Mouse (Mus musculus) heart, embryonic 12.5 days (tissue): ENCODE measurements around the gene Gm20388. TPM values are rescaled to one million over a fixed set of nuclear protein-coding genes. Genes with fewer than 3 reads are reported as not detected.
"Not testable (repeated sequence)": the region's sequence is repeated elsewhere in the genome, so short reads cannot be mapped to it uniquely, and the experiment has no call there.

ENCODE experiments used
- ATAC-seq: fragments of 200-750 bp; cut with Nextera tagmentation; 2 replicates; pipeline ENCODE4 v1.8.0; 2017; ENCODE audit warnings: moderate TSS enrichment, moderate library complexity; ENCODE audit not compliant: insufficient number of reproducible peaks, low FRiP score
- H3K27ac ChIP-seq: fragments of 300-500 bp; sonication (generic); 2 replicates; pipeline ENCODE4 v1.5.1; 2016; ENCODE audit warnings: mild to moderate bottlenecking, moderate library complexity; ENCODE audit not compliant: poor library complexity, severe bottlenecking
- H3K27me3 ChIP-seq: fragments of 300-500 bp; sonication (generic); replicated peaks from 2 replicates; pipeline ENCODE4 v1.6.1; 2016; ENCODE audit warnings: mild to moderate bottlenecking, moderate library complexity
- H3K36me3 ChIP-seq: fragments of 300-500 bp; sonication (generic); 2 replicates; pipeline ENCODE4 v1.6.1; 2016; ENCODE audit warnings: mild to moderate bottlenecking, moderate library complexity
- H3K4me1 ChIP-seq: fragments of 300-500 bp; sonication (generic); replicated peaks from 2 replicates; pipeline ENCODE4 v1.6.1; 2016; ENCODE audit warnings: mild to moderate bottlenecking
- H3K4me2 ChIP-seq: fragments of 300-500 bp; sonication (generic); 2 replicates; pipeline ENCODE4 v1.6.1; 2016; ENCODE audit warnings: mild to moderate bottlenecking, moderate library complexity
- H3K4me3 ChIP-seq: fragments of 300-500 bp; sonication (generic); 2 replicates; pipeline ENCODE4 v1.5.1; 2016; ENCODE audit warnings: mild to moderate bottlenecking
- H3K9ac ChIP-seq: fragments of 300-500 bp; sonication (generic); 2 replicates; pipeline ENCODE4 v1.6.1; 2016; ENCODE audit warnings: mild to moderate bottlenecking, moderate library complexity
- H3K9me3 ChIP-seq: fragments of 300-500 bp; sonication (generic); replicated peaks from 2 replicates; pipeline ENCODE4 v1.6.1; 2016; ENCODE audit warnings: mild to moderate bottlenecking, moderate library complexity
- WGBS: fragments of 180-500 bp; shearing (Covaris S2); methylation state at CpG from one replicate; pipeline ENCODE4 v1.1.7; 2016; 5-methylcytosine and 5-hydroxymethylcytosine counted together
- polyA plus RNA-seq: library from polyadenylated mRNA; unstranded; fragments of >200 nt; fragmentation: Nextera tagmentation; extraction: Ambion mirVana; gene quantifications from 2 replicates; pipeline ENCODE4 v1.2.1, GENCODE M21; 2016

The Gm20388 gene
- polyA plus RNA-seq, 1 experiment from 2014 or later = not detected

- no peak for ATAC-seq
- no peaks in the 10 kb centered on the region for H3K27me3 ChIP-seq
- H3K4me2 ChIP-seq = no peak overlapping the region
- H3K4me1 ChIP-seq = no peaks in the 10 kb centered on the region
- no peak overlapping the region for H3K4me3 ChIP-seq
- peaks cover 74% of the 10 kb centered on the region for H3K36me3 ChIP-seq
- H3K9me3 ChIP-seq = no peaks in the 10 kb centered on the region
- WGBS = 90% methylated on average over 7 of the region's 7 CpGs
- no peak overlapping the region for H3K9ac ChIP-seq
- no peak overlapping the region for H3K27ac ChIP-seq
Measured at GRCm38 (mm10) chr8:123929026-123929425, 4018.4 kb downstream of the Gm20388 start.

GRCm38 (mm10) chr8:123948942-123949685 is 4038.5 kb downstream of the Gm20388 start, which contains the start of gene Nup133:
TSS of gene Nup133 (minus strand) at chr8:123949265.
- no peaks in the 10 kb centered on the region for H3K27me3 ChIP-seq
- peaks cover 10% of the 10 kb centered on the region for H3K4me1 ChIP-seq
- peak within 1 kb of the TSS; percentile 68 for H3K4me3 ChIP-seq
- H3K9me3 ChIP-seq = no peaks in the 10 kb centered on the region
- H3K9ac ChIP-seq = peak within 1 kb of the TSS; percentile 92
- WGBS = under 1% methylated on average over 77 of the region's 77 CpGs
- peak within 1 kb of the TSS; percentile 88 for H3K27ac ChIP-seq
- H3K4me2 ChIP-seq = peak within 1 kb of the TSS; percentile 99
- peaks cover 33% of the 10 kb centered on the region for H3K36me3 ChIP-seq
- peak; percentile 86 for ATAC-seq

- H3K27me3 ChIP-seq = no peaks in the 10 kb centered on the region
- H3K4me1 ChIP-seq = peaks cover 10% of the 10 kb centered on the region
- peak overlapping the region; percentile 68 for H3K4me3 ChIP-seq
- WGBS = 1% methylated on average over 10 of the region's 10 CpGs
- H3K9me3 ChIP-seq = no peaks in the 10 kb centered on the region
- H3K4me2 ChIP-seq = peak overlapping the region; percentile 99
- H3K27ac ChIP-seq = peak overlapping the region; percentile 88
- ATAC-seq = peak; percentile 23; the same call in 1 of the 2 replicates
- H3K9ac ChIP-seq = peak overlapping the region; percentile 92
- peaks cover 35% of the 10 kb centered on the region for H3K36me3 ChIP-seq
Measured at GRCm38 (mm10) chr8:123949686-123949986, 4039.0 kb downstream of the Gm20388 start.

GRCm38 (mm10) chr8:123950077-123950802 is 4039.6 kb downstream of the Gm20388 start:
- Histone ChIP-seq H3K36me3 (peaks cover 34% of the 10 kb centered on the region), H3K27ac (peak overlapping the region; percentile 88), H3K27me3 (no peaks in the 10 kb centered on the region)

GRCm38 (mm10) chr8:123953686-123954085 is 4043.0 kb downstream of the Gm20388 start:
- peaks cover 57% of the 10 kb centered on the region for H3K36me3 ChIP-seq
- no peak overlapping the region for H3K9ac ChIP-seq
- 0 out of 2 replicates have a peak, but pooled peaks cover 3% of the 10 kb centered on the region for H3K4me1 ChIP-seq
- H3K4me2 ChIP-seq = no peak overlapping the region
- no peak overlapping the region for H3K27ac ChIP-seq
- H3K27me3 ChIP-seq = no peaks in the 10 kb centered on the region
- no peak overlapping the region for H3K4me3 ChIP-seq
- ATAC-seq = no peak
- no peaks in the 10 kb centered on the region for H3K9me3 ChIP-seq
- 90% methylated on average over 8 of the region's 8 CpGs for WGBS

More at GRCm38 (mm10) chr8:123950077-123950802, 4039.6 kb downstream of the Gm20388 start:
- H3K4me1 ChIP-seq = peaks cover 10% of the 10 kb centered on the region
- peak overlapping the region; percentile 68 for H3K4me3 ChIP-seq
- H3K9ac ChIP-seq = peak overlapping the region; percentile 92
- no peaks in the 10 kb centered on the region for H3K9me3 ChIP-seq
- peak overlapping the region; percentile 99 for H3K4me2 ChIP-seq
- WGBS = 29% methylated on average over 10 of the region's 10 CpGs
- no peak for ATAC-seq

- Histone ChIP-seq H3K4me3 (no peak overlapping the region), H3K4me1 (0 out of 2 replicates have a peak, but pooled peaks cover 3% of the 10 kb centered on the region), H3K27ac (no peak overlapping the region), H3K9ac (no peak overlapping the region), H3K4me2 (no peak overlapping the region), H3K9me3 (no peaks in the 10 kb centered on the region), H3K36me3 (peaks cover 62% of the 10 kb centered on the region), H3K27me3 (no peaks in the 10 kb centered on the region)
- ATAC-seq = no peak
- 92% methylated on average over 8 of the region's 8 CpGs for WGBS
Measured at GRCm38 (mm10) chr8:123954246-123954645, 4043.6 kb downstream of the Gm20388 start.

GRCm38 (mm10) chr8:123958130-123958529 is 4047.5 kb downstream of the Gm20388 start:
- Histone ChIP-seq H3K4me3 (no peak overlapping the region), H3K9ac (no peak overlapping the region), H3K4me1 (no peaks in the 10 kb centered on the region), H3K4me2 (no peak overlapping the region), H3K9me3 (no peaks in the 10 kb centered on the region), H3K27ac (no peak overlapping the region), H3K36me3 (peaks cover 88% of the 10 kb centered on the region), H3K27me3 (no peaks in the 10 kb centered on the region)
- ATAC-seq = no peak
- WGBS = 73% methylated on average over 17 of the region's 17 CpGs

- 94% methylated on average over 6 of the region's 6 CpGs for WGBS
- Histone ChIP-seq H3K4me3 (no peak overlapping the region), H3K27ac (no peak overlapping the region), H3K27me3 (no peaks in the 10 kb centered on the region), H3K4me1 (no peaks in the 10 kb centered on the region), H3K36me3 (peaks cover 86% of the 10 kb centered on the region), H3K9me3 (no peaks in the 10 kb centered on the region), H3K9ac (no peak overlapping the region), H3K4me2 (no peak overlapping the region)
- no peak for ATAC-seq
Measured at GRCm38 (mm10) chr8:123959473-123959872, 4048.8 kb downstream of the Gm20388 start.

GRCm38 (mm10) chr8:123960056-123960455 is 4049.4 kb downstream of the Gm20388 start:
- no peaks in the 10 kb centered on the region for H3K9me3 ChIP-seq
- no peaks in the 10 kb centered on the region for H3K4me1 ChIP-seq
- no peaks in the 10 kb centered on the region for H3K27me3 ChIP-seq
- no peak overlapping the region for H3K4me2 ChIP-seq
- no peak overlapping the region for H3K27ac ChIP-seq
- H3K36me3 ChIP-seq = peaks cover 86% of the 10 kb centered on the region
- H3K4me3 ChIP-seq = no peak overlapping the region
- no peak for ATAC-seq
- no peak overlapping the region for H3K9ac ChIP-seq
- WGBS = 93% methylated on average over 9 of the region's 9 CpGs

GRCm38 (mm10) chr8:123960556-123960955 is 4049.9 kb downstream of the Gm20388 start:
- ATAC-seq, H3K4me2 ChIP-seq: not testable (repeated sequence)
- peaks cover 84% of the 10 kb centered on the region for H3K36me3 ChIP-seq

GRCm38 (mm10) chr8:123961371-123961770 is 4050.7 kb downstream of the Gm20388 start:
- Histone ChIP-seq H3K9me3 (no peaks in the 10 kb centered on the region), H3K36me3 (peaks cover 83% of the 10 kb centered on the region), H3K27ac (no peak overlapping the region), H3K4me3 (no peak overlapping the region), H3K9ac (no peak overlapping the region), H3K4me1 (no peaks in the 10 kb centered on the region), H3K27me3 (no peaks in the 10 kb centered on the region), H3K4me2 (no peak overlapping the region)
- no peak for ATAC-seq
- 77% methylated on average over 1 of the region's 1 CpGs for WGBS

More at GRCm38 (mm10) chr8:123960556-123960955, 4049.9 kb downstream of the Gm20388 start:
- H3K9me3 ChIP-seq, H3K4me1 ChIP-seq, H3K4me3 ChIP-seq, H3K9ac ChIP-seq, H3K27ac ChIP-seq, H3K27me3 ChIP-seq: not testable (repeated sequence)
- 90% methylated on average over 5 of the region's 5 CpGs for WGBS
